Mouse (Mus musculus) brain, embryonic 14.5 days (tissue): ENCODE measurements at regions not wholly inside any gene's neighbourhood (a gene's known extent, or its start where the extent isn't known, plus 50 kb on each side); places are given as distances from the start of the nearest gene placed in this dataset.

Experiments
- CTCF ChIP-seq: fragments of 200-500 bp; IDR thresholded peaks from 2 replicates; pipeline ENCODE4 v1.5.1; 2012; ENCODE audit warnings: inconsistent platforms, mild to moderate bottlenecking, moderate library complexity, borderline replicate concordance; ENCODE audit not compliant: insufficient read depth, insufficient read length; ENCODE audit errors: extremely low read depth
- POLR2A ChIP-seq: fragments of 200-500 bp; IDR thresholded peaks from 2 replicates; pipeline ENCODE4 v1.6.1; 2012; ENCODE audit warnings: mild to moderate bottlenecking, inconsistent platforms, borderline replicate concordance; ENCODE audit not compliant: poor library complexity, insufficient read depth, insufficient read length, severe bottlenecking; ENCODE audit errors: extremely low read depth

- TF ChIP-seq CTCF (no peak), POLR2A (no peak)
These were observed 75.8 kb upstream of the Ubash3b start for GRCm38 (mm10) chr9:41237265-41237664.
